Mouse (Mus musculus) ES-E14 (cell line): ENCODE results near the gene Bbs4.

Experiments used
- CHD2 ChIP-seq: IDR thresholded peaks from 2 replicates; pipeline ENCODE4 v1.6.1; 2014; ENCODE audit warnings: mild to moderate bottlenecking, low read depth, low read length, inconsistent platforms
- HCFC1 ChIP-seq: IDR thresholded peaks from 2 replicates; pipeline ENCODE4 v1.6.1; 2012; ENCODE audit warnings: low read length, inconsistent platforms, borderline replicate concordance; ENCODE audit not compliant: insufficient read depth
- MAFK ChIP-seq: IDR thresholded peaks from 2 replicates; pipeline ENCODE4 v1.6.1; 2014; ENCODE audit warnings: mild to moderate bottlenecking, low read depth, low read length, inconsistent platforms; ENCODE audit not compliant: insufficient read depth
- ZC3H11A ChIP-seq: IDR thresholded peaks from 2 replicates; pipeline ENCODE4 v1.6.1; 2012; ENCODE audit warnings: low read depth, mild to moderate bottlenecking, inconsistent platforms, low read length, borderline replicate concordance

DNA sequence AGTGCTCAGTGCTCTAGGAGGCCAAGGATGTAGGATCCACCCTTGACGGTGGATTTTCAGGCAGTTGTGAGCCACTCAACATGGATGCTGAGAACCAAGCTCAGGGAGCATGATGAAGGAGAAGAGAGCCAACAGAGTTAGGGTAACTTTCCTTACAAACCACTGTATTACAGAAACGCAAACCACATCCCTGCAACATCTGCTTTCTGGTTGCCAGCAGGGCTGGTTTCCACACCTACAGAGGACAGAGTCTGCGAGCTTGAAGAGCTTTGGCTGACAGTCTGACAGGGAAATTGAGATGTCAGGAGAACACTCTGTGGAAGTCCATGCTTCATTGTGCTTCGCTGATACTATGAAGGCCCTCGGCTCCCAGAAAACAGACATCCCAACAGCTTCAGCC lies 65.2 kb downstream of the Bbs4 start:
- TF ChIP-seq MAFK = no peak
- TF ChIP-seq HCFC1 = no peak
- TF ChIP-seq ZC3H11A = no peak
- no peak for TF ChIP-seq CHD2
